Mouse (Mus musculus): Measurements from ENCODE around the gene Vcp. TPM values are rescaled to one million over a fixed set of nuclear protein-coding genes. Genes with fewer than 3 reads are reported as not detected.

Gene Vcp
- polyA plus RNA-seq, 1 experiment from 2014 or later, result 578 TPM

- WGBS, result 3% methylated on average over 16 of the region's 27 CpGs
- peak; percentile 76 for ATAC-seq (ENCODE audit: low FRiP score, low TSS enrichment)
- Histone ChIP-seq H3K4me3 (ENCODE audit: low read length) (peak overlapping the region; percentile 71), H3K4me1 (ENCODE audit: insufficient read depth, low read length) (peaks cover 29% of the 10 kb centered on the region), H3K27me3 (ENCODE audit: insufficient read depth, low read length) (no peaks in the 10 kb centered on the region), H3K27ac (ENCODE audit: low read length) (peak overlapping the region; percentile 86), H3K4me2 (replicated peaks; ENCODE audit: low read depth, low read length) (peak overlapping the region; percentile 84), H3K36me3 (ENCODE audit: insufficient read depth, low read length) (no peaks in the 10 kb centered on the region), H3K9ac (replicated peaks; ENCODE audit: low read length) (peak overlapping the region; percentile 87), H3K9me3 (ENCODE audit: low read length) (no peaks in the 10 kb centered on the region)
These were observed 50.2 kb downstream of the Vcp start for GRCm38 (mm10) chr4:42950065-42950558.

- peak within 1 kb of the TSS; percentile 71 for H3K4me3 ChIP-seq (ENCODE audit: low read length)
These were observed 50.6 kb downstream of the Vcp start, which contains the start of gene Dnajb5 for GRCm38 (mm10) chr4:42949676-42950051. Dnajb5 (plus strand) TSS chr4:42949814.

GRCm38 (mm10) chr4:42949051-42949675, 51.1 kb downstream of the Vcp start:
- Histone ChIP-seq H3K9ac (replicated peaks; ENCODE audit: low read length) (0 out of 2 replicates have a peak overlapping the region, but pooled peaks have one; percentile 87), H3K36me3 (ENCODE audit: insufficient read depth, low read length) (no peaks in the 10 kb centered on the region), H3K27ac (ENCODE audit: low read length) (no peak overlapping the region), H3K4me3 (ENCODE audit: low read length) (peak overlapping the region; percentile 71), H3K9me3 (ENCODE audit: low read length) (no peaks in the 10 kb centered on the region), H3K4me1 (ENCODE audit: insufficient read depth, low read length) (peaks cover 26% of the 10 kb centered on the region), H3K4me2 (replicated peaks; ENCODE audit: low read depth, low read length) (peak overlapping the region; percentile 84), H3K27me3 (ENCODE audit: insufficient read depth, low read length) (no peaks in the 10 kb centered on the region)
- ATAC-seq (ENCODE audit: low FRiP score, low TSS enrichment), result no peak
- 6% methylated on average over 14 of the region's 14 CpGs for WGBS

More at GRCm38 (mm10) chr4:42949676-42950051, 50.6 kb downstream of the Vcp start, which contains the start of gene Dnajb5:
- peak; percentile 96 for ATAC-seq (ENCODE audit: low FRiP score, low TSS enrichment)
- H3K27me3 ChIP-seq (ENCODE audit: insufficient read depth, low read length), result no peaks in the 10 kb centered on the region
- H3K36me3 ChIP-seq (ENCODE audit: insufficient read depth, low read length), result no peaks in the 10 kb centered on the region
- peak within 1 kb of the TSS; percentile 86 for H3K27ac ChIP-seq (ENCODE audit: low read length)
- H3K9ac ChIP-seq (replicated peaks; ENCODE audit: low read length), result peak within 1 kb of the TSS; percentile 87
- H3K9me3 ChIP-seq (ENCODE audit: low read length), result no peaks in the 10 kb centered on the region
- peaks cover 29% of the 10 kb centered on the region for H3K4me1 ChIP-seq (ENCODE audit: insufficient read depth, low read length)
- peak within 1 kb of the TSS; percentile 84 for H3K4me2 ChIP-seq (replicated peaks; ENCODE audit: low read depth, low read length)
- WGBS, result under 1% methylated on average over 39 of the region's 39 CpGs

DNA sequence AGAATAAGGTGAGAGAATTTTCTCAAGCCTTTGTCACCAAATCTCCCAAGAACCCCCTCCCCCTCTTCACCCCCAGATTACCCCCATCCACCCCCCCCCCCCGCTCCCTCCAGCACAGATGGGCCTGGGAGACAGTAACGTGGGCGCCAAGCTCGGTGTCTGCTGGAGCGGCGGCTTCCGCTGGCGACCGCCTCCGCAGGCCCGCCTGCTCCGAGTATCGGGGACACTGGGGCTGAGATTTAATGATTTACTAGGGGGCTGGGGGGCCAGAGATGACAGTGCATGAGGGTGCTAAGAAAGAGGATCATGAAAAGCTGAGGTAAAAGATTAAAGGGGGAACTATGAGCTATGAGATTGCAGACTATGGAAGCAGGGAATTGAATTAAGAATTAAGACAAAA, 51.8 kb downstream of the Vcp start:
- Histone ChIP-seq H3K27me3 (ENCODE audit: insufficient read depth, low read length) (no peaks in the 10 kb centered on the region), H3K27ac (ENCODE audit: low read length) (no peak overlapping the region), H3K9me3 (ENCODE audit: low read length) (no peaks in the 10 kb centered on the region), H3K4me3 (ENCODE audit: low read length) (no peak overlapping the region), H3K4me2 (replicated peaks; ENCODE audit: low read depth, low read length) (no peak overlapping the region), H3K36me3 (ENCODE audit: insufficient read depth, low read length) (no peaks in the 10 kb centered on the region), H3K4me1 (ENCODE audit: insufficient read depth, low read length) (peaks cover 20% of the 10 kb centered on the region), H3K9ac (replicated peaks; ENCODE audit: low read length) (no peak overlapping the region)
- no peak for ATAC-seq (ENCODE audit: low FRiP score, low TSS enrichment)
- WGBS, result 34% methylated on average over 12 of the region's 13 CpGs

DNA sequence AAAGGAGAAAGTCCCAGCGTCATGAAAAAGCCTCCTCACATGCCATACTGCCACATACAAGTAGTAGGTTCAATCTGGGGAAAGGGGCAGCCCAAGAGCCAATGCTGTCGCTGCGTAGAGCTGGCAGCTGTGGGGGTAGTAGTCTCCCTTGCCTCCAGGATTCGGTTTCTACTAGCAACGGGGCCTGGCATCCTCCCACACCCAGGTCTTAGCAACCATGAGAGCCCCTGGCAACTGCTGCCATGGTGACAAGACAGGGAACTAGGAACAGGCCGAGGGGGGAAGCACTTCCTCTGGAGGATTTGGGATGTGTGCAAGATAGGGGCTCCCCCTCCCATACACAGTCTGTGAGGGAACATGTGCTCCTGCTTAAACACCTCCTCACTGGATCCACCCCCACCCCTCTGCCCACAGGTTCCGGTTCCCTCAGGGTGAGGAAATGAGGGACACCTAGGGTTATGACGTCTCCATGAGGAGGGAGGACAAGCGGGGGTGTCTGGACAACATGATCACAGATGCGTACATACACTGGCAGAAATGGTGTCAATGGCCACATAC, 53.5 kb downstream of the Vcp start:
- Histone ChIP-seq H3K36me3 (ENCODE audit: insufficient read depth, low read length) (no peaks in the 10 kb centered on the region), H3K4me1 (ENCODE audit: insufficient read depth, low read length) (peaks cover 20% of the 10 kb centered on the region), H3K9me3 (ENCODE audit: low read length) (no peaks in the 10 kb centered on the region), H3K4me2 (replicated peaks; ENCODE audit: low read depth, low read length) (no peak overlapping the region), H3K27ac (ENCODE audit: low read length) (no peak overlapping the region), H3K9ac (replicated peaks; ENCODE audit: low read length) (no peak overlapping the region), H3K4me3 (ENCODE audit: low read length) (no peak overlapping the region), H3K27me3 (ENCODE audit: insufficient read depth, low read length) (no peaks in the 10 kb centered on the region)
- ATAC-seq (ENCODE audit: low FRiP score, low TSS enrichment), result no peak
- 46% methylated on average over 10 of the region's 10 CpGs for WGBS

- H3K36me3 ChIP-seq (ENCODE audit: insufficient read depth, low read length), result no peaks in the 10 kb centered on the region
- no peak overlapping the region for H3K27ac ChIP-seq (ENCODE audit: low read length)
- no peaks in the 10 kb centered on the region for H3K27me3 ChIP-seq (ENCODE audit: insufficient read depth, low read length)
- no peak overlapping the region for H3K4me3 ChIP-seq (ENCODE audit: low read length)
- no peak overlapping the region for H3K4me2 ChIP-seq (replicated peaks; ENCODE audit: low read depth, low read length)
- ATAC-seq (ENCODE audit: low FRiP score, low TSS enrichment), result no peak
- no peaks in the 10 kb centered on the region for H3K9me3 ChIP-seq (ENCODE audit: low read length)
- 7% methylated on average over 5 of the region's 5 CpGs for WGBS
- H3K9ac ChIP-seq (replicated peaks; ENCODE audit: low read length), result no peak overlapping the region
- peaks cover 12% of the 10 kb centered on the region for H3K4me1 ChIP-seq (ENCODE audit: insufficient read depth, low read length)
These were observed 54.4 kb downstream of the Vcp start for GRCm38 (mm10) chr4:42945952-42946351.

- Histone ChIP-seq H3K4me1 (ENCODE audit: insufficient read depth, low read length) (peaks cover 7% of the 10 kb centered on the region), H3K9ac (replicated peaks; ENCODE audit: low read length) (no peak overlapping the region), H3K4me3 (ENCODE audit: low read length) (no peak overlapping the region), H3K4me2 (replicated peaks; ENCODE audit: low read depth, low read length) (no peak overlapping the region), H3K9me3 (ENCODE audit: low read length) (no peaks in the 10 kb centered on the region), H3K27me3 (ENCODE audit: insufficient read depth, low read length) (no peaks in the 10 kb centered on the region), H3K36me3 (ENCODE audit: insufficient read depth, low read length) (no peaks in the 10 kb centered on the region), H3K27ac (ENCODE audit: low read length) (no peak overlapping the region)
- WGBS, result 90% methylated on average over 3 of the region's 3 CpGs
- ATAC-seq (ENCODE audit: low FRiP score, low TSS enrichment), result no peak
These were observed 54.9 kb downstream of the Vcp start for GRCm38 (mm10) chr4:42945445-42945844.

DNA sequence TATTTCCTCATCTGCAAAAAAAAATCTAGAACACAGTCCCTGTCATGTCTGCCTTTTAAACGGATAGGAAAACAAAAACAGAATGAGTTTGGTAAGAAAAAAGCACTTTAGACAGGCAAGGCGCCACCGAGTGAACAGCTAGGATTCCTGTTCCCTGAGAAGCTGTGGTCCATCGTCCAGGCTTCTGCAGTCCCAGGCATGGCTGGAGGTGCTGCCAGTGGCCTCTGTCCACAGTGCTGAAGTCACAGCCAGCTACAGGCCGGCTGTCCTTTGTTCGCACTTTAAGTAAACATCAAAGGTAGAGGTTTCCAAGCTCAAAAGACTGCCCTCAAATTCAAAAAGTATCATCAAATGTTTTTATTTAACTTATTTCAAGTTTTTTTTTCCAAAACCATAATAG, 55.3 kb downstream of the Vcp start:
- Histone ChIP-seq H3K27me3 (ENCODE audit: insufficient read depth, low read length) (no peaks in the 10 kb centered on the region), H3K27ac (ENCODE audit: low read length) (no peak overlapping the region), H3K36me3 (ENCODE audit: insufficient read depth, low read length) (no peaks in the 10 kb centered on the region), H3K4me2 (replicated peaks; ENCODE audit: low read depth, low read length) (no peak overlapping the region), H3K9ac (replicated peaks; ENCODE audit: low read length) (no peak overlapping the region), H3K4me3 (ENCODE audit: low read length) (no peak overlapping the region), H3K9me3 (ENCODE audit: low read length) (no peaks in the 10 kb centered on the region), H3K4me1 (ENCODE audit: insufficient read depth, low read length) (peaks cover 4% of the 10 kb centered on the region; the same call in 1 of the 2 replicates)
- 6% methylated on average over 6 of the region's 6 CpGs for WGBS
- no peak for ATAC-seq (ENCODE audit: low FRiP score, low TSS enrichment)

DNA sequence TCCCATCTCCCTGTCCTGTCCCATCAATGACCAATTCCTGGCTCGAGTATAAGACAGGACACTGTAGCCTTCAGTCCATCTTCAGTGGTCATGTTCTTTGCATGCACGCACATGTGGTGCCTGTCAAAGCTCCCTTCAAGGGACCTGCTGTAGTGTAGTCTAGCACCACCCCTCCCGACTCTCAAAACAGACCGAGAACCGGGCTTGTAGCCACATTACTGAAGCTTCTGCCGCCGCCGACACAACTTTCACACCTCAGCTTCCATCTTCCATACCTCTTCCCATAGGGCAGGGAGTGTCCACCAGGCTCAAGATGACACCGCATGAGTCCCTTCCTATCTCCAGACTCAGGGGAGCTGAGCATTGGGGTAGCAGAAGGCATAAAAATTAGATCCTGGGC, 56.1 kb downstream of the Vcp start:
- Histone ChIP-seq H3K9ac (replicated peaks; ENCODE audit: low read length) (no peak overlapping the region), H3K9me3 (ENCODE audit: low read length) (no peaks in the 10 kb centered on the region), H3K27me3 (ENCODE audit: insufficient read depth, low read length) (no peaks in the 10 kb centered on the region), H3K27ac (ENCODE audit: low read length) (no peak overlapping the region), H3K36me3 (ENCODE audit: insufficient read depth, low read length) (no peaks in the 10 kb centered on the region), H3K4me3 (ENCODE audit: low read length) (no peak overlapping the region), H3K4me2 (replicated peaks; ENCODE audit: low read depth, low read length) (no peak overlapping the region), H3K4me1 (ENCODE audit: insufficient read depth, low read length) (peaks cover 2% of the 10 kb centered on the region; the same call in 1 of the 2 replicates)
- no peak for ATAC-seq (ENCODE audit: low FRiP score, low TSS enrichment)
- WGBS, result 84% methylated on average over 9 of the region's 9 CpGs

DNA sequence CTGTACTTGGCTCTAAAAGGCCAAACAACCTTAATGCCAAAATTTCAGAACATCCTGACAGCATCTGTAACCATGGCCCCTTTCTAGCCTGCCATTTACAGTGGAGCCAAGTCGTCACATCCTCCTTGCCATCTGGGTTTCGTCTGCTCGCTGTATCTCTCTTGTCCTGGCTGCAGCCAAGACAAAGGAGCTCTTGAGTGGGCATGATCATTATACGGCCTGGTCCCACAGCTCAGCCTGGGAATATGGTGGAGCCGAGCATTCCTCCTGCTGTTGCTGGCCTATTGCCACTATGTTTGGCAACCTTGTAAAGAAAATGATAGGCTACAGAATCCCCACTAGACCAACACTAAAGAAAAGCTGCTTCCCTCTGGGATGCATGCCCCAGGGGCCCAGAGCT, 57.0 kb downstream of the Vcp start:
- no peak overlapping the region for H3K9ac ChIP-seq (replicated peaks; ENCODE audit: low read length)
- H3K27ac ChIP-seq (ENCODE audit: low read length), result no peak overlapping the region
- H3K27me3 ChIP-seq (ENCODE audit: insufficient read depth, low read length), result no peaks in the 10 kb centered on the region

More for the DNA sequence above, 57.0 kb downstream of the Vcp start:
- H3K4me3 ChIP-seq (ENCODE audit: low read length), result no peak overlapping the region
- no peaks in the 10 kb centered on the region for H3K36me3 ChIP-seq (ENCODE audit: insufficient read depth, low read length)
- no peak overlapping the region for H3K4me2 ChIP-seq (replicated peaks; ENCODE audit: low read depth, low read length)
- H3K4me1 ChIP-seq (ENCODE audit: insufficient read depth, low read length), result no peaks in the 10 kb centered on the region
- ATAC-seq (ENCODE audit: low FRiP score, low TSS enrichment), result no peak
- 81% methylated on average over 5 of the region's 5 CpGs for WGBS
- no peaks in the 10 kb centered on the region for H3K9me3 ChIP-seq (ENCODE audit: low read length)
